Mouse (Mus musculus) MEL (cell line): ENCODE measurements around the gene Nelfcd. TPM values are rescaled to one million over a fixed set of nuclear protein-coding genes. Genes with fewer than 3 reads are reported as not detected.
A peak's percentile ranks its signal among the peaks of the same experiment; 100 is the strongest.

Experiments used
- DNase-seq: peaks from one replicate; pipeline ENCODE4 v3.0.0; 2011; ENCODE audit warnings: low read depth, low spot score
- H3K27ac ChIP-seq: 2 replicates; pipeline ENCODE4 v1.5.1; 2012; ENCODE audit warnings: low read depth, mild to moderate bottlenecking, control low read depth, low read length, moderate library complexity; ENCODE audit not compliant: control insufficient read depth
- H3K27me3 ChIP-seq, 2 experiments: fragments of 150-350 bp in 1 of 2; sonication (generic) in 1 of 2; 2 replicates each; pipeline ENCODE4 v1.6.1; 2012; ENCODE audit warnings: low read length in 2 of 2, mild to moderate bottlenecking in 2 of 2, improper control_type of control experiment in 1 of 2, moderate library complexity in 1 of 2; ENCODE audit not compliant: insufficient read depth in 2 of 2, control insufficient read depth in 1 of 2
- H3K36me3 ChIP-seq, 2 experiments: 2 replicates each; pipeline ENCODE4 v1.6.1; 2012 to 2014; ENCODE audit warnings: low read length in 2 of 2, improper control_type of control experiment in 1 of 2, inconsistent platforms in 1 of 2, mild to moderate bottlenecking in 1 of 2; ENCODE audit not compliant: insufficient read depth in 2 of 2, control insufficient read depth in 1 of 2
- H3K4me1 ChIP-seq, 2 experiments: fragments of 150-350 bp in 1 of 2; sonication (generic) in 1 of 2; 2 replicates each; pipeline ENCODE4 v1.6.1; 2012; ENCODE audit warnings: low read length in 2 of 2, improper control_type of control experiment in 1 of 2, mild to moderate bottlenecking in 1 of 2; ENCODE audit not compliant: insufficient read depth in 2 of 2, control insufficient read depth in 1 of 2
- H3K4me3 ChIP-seq, 2 experiments: fragments of 150-350 bp in 1 of 2; sonication (generic) in 1 of 2; 2 replicates each; pipeline ENCODE4 v1.5.1; 2012; ENCODE audit warnings: low read depth in 2 of 2, low read length in 2 of 2, mild to moderate bottlenecking in 2 of 2, moderate library complexity in 2 of 2, control low read depth in 1 of 2, improper control_type of control experiment in 1 of 2; ENCODE audit not compliant: control insufficient read depth in 1 of 2, insufficient read depth in 1 of 2
- H3K79me2 ChIP-seq: 2 replicates; pipeline ENCODE4 v1.6.1; 2012; ENCODE audit warnings: mild to moderate bottlenecking, low read length, moderate library complexity; ENCODE audit not compliant: control insufficient read depth, poor library complexity, insufficient read depth
- H3K9ac ChIP-seq: 2 replicates; pipeline ENCODE4 v1.6.1; 2012; ENCODE audit warnings: low read depth, mild to moderate bottlenecking, control low read depth, low read length, moderate library complexity; ENCODE audit not compliant: control insufficient read depth, poor library complexity, severe bottlenecking
- H3K9me3 ChIP-seq: fragments of 150-350 bp; sonication (generic); replicated peaks from 2 replicates; pipeline ENCODE4 v1.6.1; 2012; ENCODE audit warnings: mild to moderate bottlenecking, low read length, improper control_type of control experiment, moderate library complexity; ENCODE audit not compliant: insufficient read depth
- BHLHE40 ChIP-seq: IDR thresholded peaks from 2 replicates; pipeline ENCODE4 v1.6.1; 2012; ENCODE audit warnings: low read depth, mild to moderate bottlenecking, inconsistent platforms, low read length, improper control_type of control experiment, borderline replicate concordance
- CHD2 ChIP-seq: IDR thresholded peaks from 2 replicates; pipeline ENCODE4 v1.6.1; 2011; ENCODE audit warnings: low read length, improper control_type of control experiment
- CTCF ChIP-seq, 3 experiments: IDR thresholded peaks in 2 of 3; conservative IDR thresholded peaks in 1 of 3; 2 replicates each; pipeline ENCODE4 v1.5.1; 2011 to 2012; ENCODE audit warnings: low read length in 3 of 3, low read depth in 2 of 3, mild to moderate bottlenecking in 2 of 3, improper control_type of control experiment in 1 of 3, inconsistent platforms in 1 of 3, mixed read lengths in 1 of 3, moderate library complexity in 1 of 3; ENCODE audit not compliant: control insufficient read depth in 1 of 3, insufficient read depth in 1 of 3, poor library complexity in 1 of 3, severe bottlenecking in 1 of 3
- ELF1 ChIP-seq: IDR thresholded peaks from 2 replicates; pipeline ENCODE4 v1.6.1; 2014; ENCODE audit warnings: low read depth, mild to moderate bottlenecking, inconsistent platforms, low read length, improper control_type of control experiment, moderate library complexity
- ETS1 ChIP-seq: IDR thresholded peaks from 2 replicates; pipeline ENCODE4 v1.6.1; 2012; ENCODE audit warnings: low read depth, mild to moderate bottlenecking, inconsistent platforms, low read length, improper control_type of control experiment, moderate library complexity
- GABPA ChIP-seq: IDR thresholded peaks from 2 replicates; pipeline ENCODE4 v1.6.1; 2012; ENCODE audit warnings: low read depth, mild to moderate bottlenecking, inconsistent platforms, low read length, improper control_type of control experiment, moderate library complexity
- GATA1 ChIP-seq: IDR thresholded peaks from 2 replicates; pipeline ENCODE4 v1.6.1; 2011; ENCODE audit warnings: low read depth, low read length, improper control_type of control experiment
- KAT2A ChIP-seq: conservative IDR thresholded peaks from 2 replicates; pipeline ENCODE4 v1.6.1; 2012; ENCODE audit warnings: low read depth, low read length, improper control_type of control experiment, inconsistent platforms
- MAFK ChIP-seq: IDR thresholded peaks from 2 replicates; pipeline ENCODE4 v1.6.1; 2011; ENCODE audit warnings: low read depth, mild to moderate bottlenecking, low read length, improper control_type of control experiment, borderline replicate concordance
- MAX ChIP-seq: IDR thresholded peaks from 2 replicates; pipeline ENCODE4 v1.6.1; 2011; ENCODE audit warnings: low read length, improper control_type of control experiment
- NELFE ChIP-seq: IDR thresholded peaks from 2 replicates; pipeline ENCODE4 v1.6.1; 2011; ENCODE audit warnings: low read depth, low read length, improper control_type of control experiment
- NRF1 ChIP-seq: IDR thresholded peaks from 2 replicates; pipeline ENCODE4 v1.6.1; 2014; ENCODE audit warnings: low read depth, mild to moderate bottlenecking, inconsistent platforms, low read length, improper control_type of control experiment, moderate library complexity; ENCODE audit not compliant: poor library complexity, insufficient read depth, severe bottlenecking
- POLR2AphosphoS2 ChIP-seq: IDR thresholded peaks from 2 replicates; pipeline ENCODE4 v1.6.1; 2011; ENCODE audit warnings: low read length, improper control_type of control experiment
- POLR2AphosphoS5 ChIP-seq: IDR thresholded peaks from 2 replicates; pipeline ENCODE4 v1.6.1; 2012; ENCODE audit warnings: low read depth, borderline replicate concordance, mild to moderate bottlenecking, inconsistent platforms, low read length, moderate library complexity, mixed read lengths
- RAD21 ChIP-seq: IDR thresholded peaks from 2 replicates; pipeline ENCODE4 v1.6.1; 2011; ENCODE audit warnings: mild to moderate bottlenecking, low read depth, low read length, improper control_type of control experiment
- RCOR1 ChIP-seq: IDR thresholded peaks from 2 replicates; pipeline ENCODE4 v1.6.1; 2012; ENCODE audit warnings: low read depth, mild to moderate bottlenecking, inconsistent platforms, low read length, improper control_type of control experiment
- SIN3A ChIP-seq: IDR thresholded peaks from 2 replicates; pipeline ENCODE4 v1.6.1; 2012; ENCODE audit warnings: low read length, improper control_type of control experiment, inconsistent platforms
- TBP ChIP-seq: IDR thresholded peaks from 2 replicates; pipeline ENCODE4 v1.8.0; 2011; ENCODE audit warnings: low read depth, low read length, improper control_type of control experiment
- TCF12 ChIP-seq: IDR thresholded peaks from 2 replicates; pipeline ENCODE4 v1.6.1; 2014; ENCODE audit warnings: low read depth, mild to moderate bottlenecking, inconsistent platforms, low read length, improper control_type of control experiment, moderate library complexity
- UBTF ChIP-seq: IDR thresholded peaks from 2 replicates; pipeline ENCODE4 v1.6.1; 2012; ENCODE audit warnings: low read depth, mild to moderate bottlenecking, inconsistent platforms, low read length, improper control_type of control experiment, moderate library complexity, borderline replicate concordance; ENCODE audit not compliant: insufficient read depth
- USF1 ChIP-seq: IDR thresholded peaks from 2 replicates; pipeline ENCODE4 v1.6.1; 2014; ENCODE audit warnings: low read depth, mild to moderate bottlenecking, inconsistent platforms, low read length, improper control_type of control experiment, moderate library complexity
- ZKSCAN1 ChIP-seq: IDR thresholded peaks from 2 replicates; pipeline ENCODE4 v1.6.1; 2012; ENCODE audit warnings: low read depth, mild to moderate bottlenecking, inconsistent platforms, low read length, improper control_type of control experiment, moderate library complexity
- ZMIZ1 ChIP-seq: IDR thresholded peaks from 2 replicates; pipeline ENCODE4 v1.6.1; 2012; ENCODE audit warnings: low read depth, mild to moderate bottlenecking, inconsistent platforms, low read length, improper control_type of control experiment, moderate library complexity
- ZNF384 ChIP-seq: IDR thresholded peaks from 2 replicates; pipeline ENCODE4 v1.6.1; 2012; ENCODE audit warnings: low read depth, mild to moderate bottlenecking, inconsistent platforms, low read length, improper control_type of control experiment
- polyA plus RNA-seq, 2 experiments: library from polyadenylated mRNA; stranded (reverse) in 1 of 2; unstranded in 1 of 2; fragments of >175 nt in 1 of 2; fragments of >200 nt in 1 of 2; gene quantifications; 2 replicates each; pipeline versions ENCODE4 v1.2.1 to v1.2.4; 2012; ENCODE audit warnings: low replicate concordance in 2 of 2, low read depth in 1 of 2; ENCODE audit not compliant: insufficient read length in 2 of 2, insufficient read depth in 1 of 2, missing spikeins in 1 of 2
- total RNA-seq: library from RNA; depleted of rRNA; stranded (reverse); fragments of 300-350 nt; gene quantifications from 2 replicates; pipeline ENCODE4 v1.2.3, GENCODE M21; 2012

Nelfcd gene
- total and polyA plus RNA-seq, 3 experiments = 46.8 to 89.0 (median 74.8) TPM

DNA sequence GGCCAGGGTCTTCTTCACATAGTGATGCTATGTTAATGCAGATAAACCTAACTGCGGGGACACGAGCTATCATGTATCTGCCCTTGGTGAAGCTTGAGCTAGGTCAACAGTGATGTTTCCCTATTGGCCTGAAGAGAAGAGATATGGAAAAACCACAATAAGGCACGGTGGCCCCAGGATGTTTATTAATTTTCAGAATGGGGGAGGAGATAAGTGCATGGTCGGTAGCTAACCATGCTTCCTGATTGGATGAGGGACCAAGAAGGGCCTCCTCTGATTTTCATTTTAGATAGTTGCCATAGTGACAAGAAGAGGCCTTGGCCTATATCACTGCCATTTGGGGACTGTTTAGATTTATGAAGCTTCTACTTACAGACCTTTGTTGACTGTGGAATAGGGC, 54.7 kb downstream of the Nelfcd start (continued):
- TF ChIP-seq ETS1 (peak; percentile 66), MAX (no peak; the same call in 1 of the 2 replicates), GABPA (no peak), POLR2AphosphoS2 (no peak), TCF12 (0 out of 2 replicates have a peak, but pooled peaks have one; percentile 20), CHD2 (no peak), RAD21 (no peak), BHLHE40 (no peak), TBP (no peak), UBTF (no peak), SIN3A (peak; percentile 86), ZNF384 (no peak), RCOR1 (peak; percentile 45), NELFE (no peak), GATA1 (peak; percentile 99), NRF1 (no peak), USF1 (no peak)
- TF ChIP-seq, all 39 proteins: peak for 10

GRCm38 (mm10) chr2:174470786-174471405, 55.3 kb downstream of the Nelfcd start:
- no peaks in the 10 kb centered on the region for H3K27me3 ChIP-seq
- H3K27ac ChIP-seq = peak overlapping the region; percentile 26
- peaks cover 0 to 36% of the 10 kb centered on the region in 2 experiments; a peak in 2 of 4 replicates for H3K36me3 ChIP-seq
- no peak overlapping the region for H3K4me3 ChIP-seq
- no peaks in the 10 kb centered on the region for H3K9me3 ChIP-seq
- TF ChIP-seq GATA1 = no peak
- TF ChIP-seq ZKSCAN1 = no peak
- TF ChIP-seq POLR2AphosphoS2 = no peak
- TF ChIP-seq MAFK = no peak
- no peak for TF ChIP-seq RAD21
- no peak for TF ChIP-seq ELF1
- TF ChIP-seq CTCF (IDR thresholded peaks at IDR 0.05 in 2 of 3, conservative IDR thresholded peaks at IDR 0.05 in 1 of 3; ENCODE audit: control insufficient read depth in 1 of 3, insufficient read depth in 1 of 3, low read depth in 2 of 3, low read length in 3 of 3, poor library complexity in 1 of 3, severe bottlenecking in 1 of 3) = no peak
- TF ChIP-seq BHLHE40 = no peak
- TF ChIP-seq KAT2A = no peak
- TF ChIP-seq SIN3A = no peak
- TF ChIP-seq ETS1 = no peak
- TF ChIP-seq POLR2AphosphoS5 = no peak
- no peak for TF ChIP-seq ZMIZ1
- DNase-seq = no peak
- H3K9ac ChIP-seq = no peak overlapping the region
- peaks cover 12 to 34% of the 10 kb centered on the region in 2 experiments for H3K4me1 ChIP-seq
- H3K79me2 ChIP-seq = peaks cover 39% of the 10 kb centered on the region
